Mouse (Mus musculus): ENCODE data around the gene G430095P16Rik. TPM values are rescaled to one million over a fixed set of nuclear protein-coding genes. Genes with fewer than 3 reads are reported as not detected.
A peak's percentile ranks its signal among the peaks of the same experiment; 100 is the strongest.

Gene G430095P16Rik
- total RNA-seq, 2 experiments from 2014 or later: 0.44 TPM; not detected in 1

DNA sequence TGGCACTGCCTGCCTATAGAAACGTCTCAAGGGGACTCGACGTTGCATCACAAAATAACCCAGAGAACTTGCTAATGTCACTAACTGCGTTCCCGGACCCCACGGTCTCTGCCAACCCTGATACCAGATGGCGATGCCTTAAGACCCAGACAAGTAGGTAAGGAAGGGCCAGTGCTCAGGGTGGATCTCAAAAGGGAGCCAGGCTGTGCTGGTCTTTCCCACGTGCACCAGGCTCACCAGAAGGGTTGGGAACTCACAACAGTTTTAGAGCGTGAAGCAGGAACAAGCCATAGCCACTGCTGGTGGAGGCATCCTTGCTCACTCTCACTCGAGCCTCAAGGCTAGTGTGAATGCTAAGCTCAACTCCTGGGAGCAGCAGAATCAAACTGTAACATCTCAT lies 44.4 kb downstream of the G430095P16Rik start:
- intact Hi-C loops (cut with DNase I): no loop called here
- no peak for DNase-seq

DNA sequence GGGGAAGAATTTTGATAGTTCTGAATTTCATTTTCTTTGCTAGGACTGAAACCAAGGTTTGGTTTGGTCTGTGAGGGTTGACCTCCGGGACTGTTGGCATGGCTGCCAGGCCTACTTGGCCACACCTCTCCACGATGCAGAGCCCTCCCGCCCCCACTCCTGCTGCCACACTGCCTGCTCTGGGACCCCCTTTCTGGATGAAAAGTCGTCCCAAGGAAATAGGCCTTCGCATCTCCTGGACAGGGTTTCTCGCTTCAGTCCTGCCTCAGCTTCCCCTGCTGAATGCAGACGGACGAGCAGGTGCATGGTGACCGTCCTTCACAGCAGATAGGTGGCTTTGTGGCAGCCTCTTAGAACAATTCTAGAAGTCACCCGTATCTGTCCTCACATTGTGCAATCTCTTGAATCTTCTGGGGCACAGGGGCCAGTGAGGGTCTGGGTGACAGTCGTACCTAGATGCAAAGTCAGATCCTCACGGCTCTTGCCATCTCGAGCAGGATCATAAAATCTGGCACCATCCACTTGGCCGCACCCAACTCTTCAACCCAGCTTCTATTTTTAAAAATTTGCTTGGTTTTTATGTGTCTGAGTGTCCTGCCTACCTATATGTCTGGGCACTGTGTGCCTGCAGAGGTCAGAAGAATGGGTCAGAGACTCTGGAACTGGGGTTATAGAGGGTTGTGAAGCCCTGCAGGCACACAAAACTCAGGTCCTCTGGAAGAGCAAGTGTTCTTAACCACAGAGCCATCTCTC lies 45.7 kb downstream of the G430095P16Rik start:
- no peak for DNase-seq
- intact Hi-C loops (cut with DNase I): no loop called here

GRCm38 (mm10) chr8:84769324-84769723 lies 46.5 kb downstream of the G430095P16Rik start:
- no peak for DNase-seq
- intact Hi-C loops (cut with DNase I): no loop called here

- intact Hi-C loops (cut with DNase I): no loop called here
Measured at GRCm38 (mm10) chr8:84770100-84770953, 47.5 kb downstream of the G430095P16Rik start.

DNA sequence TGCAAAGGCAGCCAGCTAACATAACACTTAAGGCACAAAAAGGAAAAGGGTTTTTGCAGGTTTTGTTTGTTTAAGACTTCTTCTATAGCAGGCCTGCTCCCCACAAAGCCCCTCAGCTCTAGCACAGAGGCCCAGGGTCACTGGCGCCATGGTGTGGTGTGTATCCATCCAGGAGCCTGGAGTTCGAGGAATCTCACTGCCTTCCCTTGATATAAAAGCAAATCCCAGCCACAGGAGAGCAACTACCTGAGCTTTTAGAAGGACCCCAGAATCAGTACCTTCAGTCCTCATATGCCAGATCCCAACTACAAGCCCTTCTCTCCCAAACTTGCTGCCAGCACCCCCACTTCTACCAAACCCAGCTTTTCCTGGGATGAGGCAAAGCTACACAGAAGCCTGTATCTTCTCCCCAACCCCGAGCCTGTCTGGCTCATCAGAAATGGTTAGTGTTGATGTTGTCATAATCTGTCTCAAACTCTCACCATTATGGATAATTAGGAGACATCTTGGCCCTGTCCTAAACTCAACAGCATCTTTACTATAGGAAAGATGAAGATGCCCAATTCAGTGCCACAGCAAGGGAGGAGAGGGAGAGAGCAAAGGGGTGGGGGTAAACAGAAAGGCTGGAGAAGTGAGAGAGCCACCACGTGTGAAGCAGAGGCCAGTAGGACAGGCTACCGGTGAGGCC lies 48.3 kb downstream of the G430095P16Rik start:
- intact Hi-C loops (cut with DNase I): no loop called here
- DNase-seq: no peak

More at GRCm38 (mm10) chr8:84770100-84770953, 47.5 kb downstream of the G430095P16Rik start:
- no peak for DNase-seq

DNA sequence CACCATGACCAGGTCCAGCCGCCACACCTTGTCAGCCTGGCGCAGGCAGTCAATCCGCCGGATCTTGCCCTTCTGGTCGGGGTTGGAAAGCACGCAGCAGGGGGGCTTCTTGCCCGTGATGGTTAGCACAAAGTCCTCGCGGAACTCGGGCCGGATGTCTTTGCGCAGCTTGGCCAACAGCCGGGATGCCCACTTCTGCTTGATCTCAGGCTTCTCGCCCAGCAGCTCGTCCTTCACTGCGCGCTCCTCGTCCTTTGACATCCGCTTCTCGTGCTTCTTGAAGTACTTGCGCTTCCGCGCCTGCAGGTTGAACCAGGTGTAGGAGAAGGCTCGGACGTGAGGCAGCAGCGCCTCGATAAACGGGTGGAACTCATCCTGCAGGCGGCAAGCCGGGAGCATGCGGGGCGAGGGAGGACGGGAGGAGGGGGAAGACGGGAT lies 49.2 kb downstream of the G430095P16Rik start:
- intact Hi-C loops (cut with DNase I): no loop called here
- no peak for DNase-seq

- intact Hi-C loops (cut with DNase I): no loop called here
- no peak for DNase-seq
Measured at GRCm38 (mm10) chr8:84772628-84773027, 49.8 kb downstream of the G430095P16Rik start.

DNA sequence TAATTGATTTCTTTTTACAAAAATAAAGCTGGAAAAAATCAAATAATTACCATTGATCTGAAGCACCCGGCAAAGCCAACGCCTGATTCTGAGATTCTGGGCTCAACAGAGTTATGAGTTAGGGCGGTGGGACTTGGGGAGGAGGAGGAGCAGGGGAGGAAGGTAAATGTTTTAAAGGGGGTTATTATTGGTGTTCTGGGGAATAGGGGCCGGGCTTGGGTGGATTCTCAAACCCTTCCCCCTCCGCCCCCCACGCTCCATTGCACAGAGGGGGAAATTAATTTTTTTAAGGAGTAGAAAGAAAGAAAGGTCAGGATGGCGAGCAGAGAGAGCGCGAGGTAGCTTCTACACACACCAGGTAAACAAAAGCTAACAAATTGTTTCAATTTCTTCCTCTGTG lies 50.5 kb downstream of the G430095P16Rik start:
- intact Hi-C loops (cut with DNase I): no loop called here
- no peak for DNase-seq

GRCm38 (mm10) chr8:84773833-84774232 lies 51.0 kb downstream of the G430095P16Rik start:
- DNase-seq: peak; percentile 72 to 78
- intact Hi-C loops (cut with DNase I): loop anchor here (2.0 kb wide), 1 partner anchor 15 kb away; no protein-coding TSS in a partner anchor

DNA sequence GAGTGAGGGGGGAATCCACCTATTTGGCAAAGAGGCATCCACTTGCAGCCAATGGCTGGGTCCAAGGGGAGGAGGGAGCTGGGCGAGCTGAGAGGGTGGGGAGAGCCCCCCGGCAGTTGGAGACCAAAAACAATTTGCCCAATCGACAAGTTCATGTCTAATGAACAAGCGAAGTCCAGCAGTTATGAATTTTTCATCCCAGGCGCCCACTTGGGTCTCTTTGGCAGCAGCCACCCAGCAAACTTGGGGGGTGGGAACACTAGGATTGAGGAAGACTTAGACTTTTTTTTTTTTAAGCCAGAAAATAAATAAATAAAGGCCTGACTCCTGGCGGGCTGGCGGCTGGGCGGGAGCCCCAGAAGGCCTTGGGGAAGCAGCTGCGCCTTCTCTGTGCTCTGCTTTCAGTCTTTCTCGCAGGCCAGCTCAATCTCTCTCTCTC lies 51.7 kb downstream of the G430095P16Rik start:
- intact Hi-C loops (cut with DNase I): loop anchor here (2.0 kb wide), 1 partner anchor 14 kb away; no protein-coding TSS in a partner anchor
- DNase-seq: peak; percentile 60 to 75

DNA sequence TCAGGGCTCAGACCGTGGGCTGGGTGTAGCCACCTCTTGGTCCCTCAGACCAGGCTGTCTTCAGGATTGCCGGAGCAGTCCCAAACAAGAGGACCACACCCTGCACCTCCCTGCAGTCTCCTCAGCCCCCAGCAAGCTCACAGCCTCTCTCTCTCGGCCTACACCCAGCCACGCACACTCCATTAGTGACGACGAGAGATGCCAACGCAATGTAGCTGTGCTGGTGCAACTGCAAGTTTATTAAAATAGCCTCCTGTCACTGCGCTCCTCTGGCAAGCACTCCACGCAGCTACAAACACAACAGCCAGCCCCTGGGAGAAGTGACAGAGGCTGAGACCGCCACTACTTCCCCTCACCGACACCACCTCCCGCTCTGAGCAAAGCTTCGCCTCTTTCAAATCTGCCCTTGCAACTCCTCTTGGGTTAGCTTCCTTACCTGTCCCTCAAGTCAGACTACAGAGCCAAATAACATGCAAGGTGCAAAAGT lies 52.3 kb downstream of the G430095P16Rik start:
- peak in 1 of 2 experiments; percentile 68 for DNase-seq
- intact Hi-C loops (cut with DNase I): loop anchor here (2.0 kb wide), 1 partner anchor 14 kb away; no protein-coding TSS in a partner anchor

DNA sequence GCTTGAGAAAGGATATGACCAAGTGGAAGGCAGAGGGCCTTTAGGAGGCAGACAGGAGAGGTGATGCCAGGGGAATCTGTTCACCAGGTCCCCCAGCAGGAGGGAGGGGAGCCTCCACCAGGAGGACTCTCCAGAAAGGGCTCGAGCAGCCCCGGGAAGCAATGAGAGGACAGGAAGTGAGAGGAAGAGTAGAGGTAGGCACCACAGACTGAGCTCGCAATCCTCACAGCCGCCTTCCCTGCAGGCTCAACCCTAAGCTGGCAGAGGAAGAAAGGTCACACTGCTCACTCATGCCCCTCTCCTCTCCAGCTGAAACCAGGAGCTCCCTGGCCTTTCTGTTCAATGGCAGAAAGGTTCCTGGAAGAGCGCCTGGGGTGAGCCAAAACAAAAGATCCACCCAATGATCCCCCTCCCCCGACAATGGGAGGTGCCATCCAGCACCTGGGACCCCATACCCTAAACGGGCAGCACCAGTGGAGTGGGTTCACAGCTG lies 52.9 kb downstream of the G430095P16Rik start:
- DNase-seq: no peak
- intact Hi-C loops (cut with DNase I): loop anchor here (2.0 kb wide), 1 partner anchor 13 kb away; no protein-coding TSS in a partner anchor

Other genes with a start within 250 kb of the G430095P16Rik start
- 10 to 100 TPM; 12.6 to 16.5 TPM for gene Ier2, start 60.2 kb upstream of the G430095P16Rik start, total RNA-seq (2021)
- gene Trmt1, start 36.7 kb upstream of the G430095P16Rik start, total RNA-seq (2021): 10 to 100 TPM; 36.1 to 39.2 TPM
- 10 to 100 TPM; 27.3 to 30.1 TPM for gene Nacc1, start 35.1 kb upstream of the G430095P16Rik start, total RNA-seq (2021)
- 1 to 10 TPM; 5.4 to 5.7 TPM for gene Lyl1, start 21.6 kb upstream of the G430095P16Rik start, total RNA-seq (2021)
- gene Nfix, start 77.3 kb downstream of the G430095P16Rik start, total RNA-seq (2021): 100 to 1,000 TPM; 279 to 296 TPM
- 1 to 10 TPM; 9.3 to 9.9 TPM for gene Dand5, start 99.8 kb downstream of the G430095P16Rik start, total RNA-seq (2021)
- 10 to 100 TPM; 28.5 to 29.5 TPM for gene Gadd45gip1, start 108.5 kb downstream of the G430095P16Rik start, total RNA-seq (2021)
- 10 to 100 TPM; 84.0 to 87.4 TPM for gene Rad23a, start 117.7 kb downstream of the G430095P16Rik start, total RNA-seq (2021)
- 100 to 1,000 TPM; 337 to 380 TPM for gene Calr, start 123.9 kb downstream of the G430095P16Rik start, total RNA-seq (2021)
- gene Farsa, start 134.0 kb downstream of the G430095P16Rik start, total RNA-seq (2021): 10 to 100 TPM; 23.1 TPM
- gene Syce2, start 149.1 kb downstream of the G430095P16Rik start, total RNA-seq (2021): 1 to 10 TPM; 3.8 to 4.1 TPM
- gene Gcdh, start 170.9 kb downstream of the G430095P16Rik start, total RNA-seq (2021): 10 to 100 TPM; 71.3 to 77.2 TPM
- not detected for gene Klf1, start 178.9 kb downstream of the G430095P16Rik start, total RNA-seq (2021)
- gene Dnase2a, start 185.6 kb downstream of the G430095P16Rik start, total RNA-seq (2021): 10 to 100 TPM in 1 of 2 experiments, 1 to 10 TPM in 1; 7.3 to 11.7 TPM
- gene Mast1, start 214.4 kb downstream of the G430095P16Rik start, total RNA-seq (2021): under 1 TPM; 0.11 to 0.14 TPM
- not detected for gene Rtbdn, start 224.0 kb downstream of the G430095P16Rik start, total RNA-seq (2021)
- gene Gm49661, start 246.4 kb downstream of the G430095P16Rik start, total RNA-seq (2021): 1 to 10 TPM in 1 of 2 experiments, not detected in 1; 1.0 TPM
- 100 to 1,000 TPM; 633 to 676 TPM for gene Prdx2, start 246.6 kb downstream of the G430095P16Rik start, total RNA-seq (2021)
- 10 to 100 TPM; 48.6 to 56.7 TPM for gene Rnaseh2a, start 246.8 kb downstream of the G430095P16Rik start, total RNA-seq (2021)